Mouse (Mus musculus): ENCODE data around the gene Npcd. TPM values are rescaled to one million over a fixed set of nuclear protein-coding genes. Genes with fewer than 3 reads are reported as not detected.
A peak's percentile ranks its signal among the peaks of the same experiment; 100 is the strongest.

The Npcd gene
- polyA plus RNA-seq, 1 experiment from 2014 or later: 5.5 TPM

GRCm38 (mm10) chr15:79787815-79788214 lies 46.2 kb downstream of the Npcd start:
- 38% methylated on average over 8 of the region's 8 CpGs for WGBS
- Histone ChIP-seq H3K9me3 (ENCODE audit: control insufficient read depth, low read length) (no peaks in the 10 kb centered on the region), H3K9ac (0 out of 2 replicates have a peak overlapping the region, but pooled peaks have one; percentile 31), H3K4me3 (replicated peaks; ENCODE audit: low read length) (no peak overlapping the region), H3K4me1 (replicated peaks; ENCODE audit: control insufficient read depth, insufficient read depth, low read length) (peaks cover 13% of the 10 kb centered on the region; the same call in 1 of the 2 replicates), H3K27me3 (ENCODE audit: control insufficient read depth, insufficient read depth, low read length) (no peaks in the 10 kb centered on the region), H3K27ac (0 out of 2 replicates have a peak overlapping the region, but pooled peaks have one; percentile 38), H3K4me2 (replicated peaks) (no peak overlapping the region), H3K36me3 (replicated peaks; ENCODE audit: control insufficient read depth, insufficient read depth) (0 out of 2 replicates have a peak, but pooled peaks cover 3% of the 10 kb centered on the region)
- no peak for DNase-seq (ENCODE audit: low spot score)
- ATAC-seq (ENCODE audit: low FRiP score): no peak

GRCm38 (mm10) chr15:79785056-79785455 lies 49.0 kb downstream of the Npcd start:
- no peak overlapping the region for H3K4me2 ChIP-seq (replicated peaks)
- ATAC-seq (ENCODE audit: low FRiP score): no peak
- no peak overlapping the region for H3K27ac ChIP-seq
- 0 out of 2 replicates have a peak, but pooled peaks cover 3% of the 10 kb centered on the region for H3K36me3 ChIP-seq (replicated peaks; ENCODE audit: control insufficient read depth, insufficient read depth)
- H3K27me3 ChIP-seq (ENCODE audit: control insufficient read depth, insufficient read depth, low read length): no peaks in the 10 kb centered on the region
- H3K4me3 ChIP-seq (replicated peaks; ENCODE audit: low read length): no peak overlapping the region
- H3K9me3 ChIP-seq (ENCODE audit: control insufficient read depth, low read length): no peaks in the 10 kb centered on the region
- WGBS: 83% methylated on average over 1 of the region's 1 CpGs
- peaks cover 13% of the 10 kb centered on the region; the same call in 1 of the 2 replicates for H3K4me1 ChIP-seq (replicated peaks; ENCODE audit: control insufficient read depth, insufficient read depth, low read length)
- H3K9ac ChIP-seq: no peak overlapping the region
- no peak for DNase-seq (ENCODE audit: low spot score)

GRCm38 (mm10) chr15:79777749-79778148 lies 56.3 kb downstream of the Npcd start, which contains the start of gene Dnal4:
TSS of gene Dnal4 (minus strand) at chr15:79777849.
- Histone ChIP-seq H3K36me3 (replicated peaks; ENCODE audit: control insufficient read depth, insufficient read depth) (no peaks in the 10 kb centered on the region), H3K4me3 (replicated peaks; ENCODE audit: low read length) (no peak within 1 kb of the TSS), H3K4me1 (replicated peaks; ENCODE audit: control insufficient read depth, insufficient read depth, low read length) (peaks cover 16% of the 10 kb centered on the region), H3K27ac (no peak within 1 kb of the TSS), H3K27me3 (ENCODE audit: control insufficient read depth, insufficient read depth, low read length) (no peaks in the 10 kb centered on the region), H3K9me3 (ENCODE audit: control insufficient read depth, low read length) (no peaks in the 10 kb centered on the region), H3K4me2 (replicated peaks) (no peak within 1 kb of the TSS), H3K9ac (no peak within 1 kb of the TSS)
- ATAC-seq (ENCODE audit: low FRiP score) (no peak), DNase-seq (ENCODE audit: low spot score) (no peak)

GRCm38 (mm10) chr15:79775662-79776061 lies 58.4 kb downstream of the Npcd start:
- ATAC-seq (ENCODE audit: low FRiP score): no peak

GRCm38 (mm10) chr15:79774117-79775027 lies 59.7 kb downstream of the Npcd start:
- peak; percentile 99 for DNase-seq (ENCODE audit: low spot score)
- no peaks in the 10 kb centered on the region for H3K36me3 ChIP-seq (replicated peaks; ENCODE audit: control insufficient read depth, insufficient read depth)
- under 1% methylated on average over 50 of the region's 50 CpGs for WGBS

More at GRCm38 (mm10) chr15:79775662-79776061, 58.4 kb downstream of the Npcd start:
- Histone ChIP-seq H3K9me3 (ENCODE audit: control insufficient read depth, low read length) (no peaks in the 10 kb centered on the region), H3K4me2 (replicated peaks) (peak overlapping the region; percentile 91; the same call in 1 of the 2 replicates), H3K27ac (no peak overlapping the region), H3K27me3 (ENCODE audit: control insufficient read depth, insufficient read depth, low read length) (no peaks in the 10 kb centered on the region), H3K4me3 (replicated peaks; ENCODE audit: low read length) (no peak overlapping the region), H3K36me3 (replicated peaks; ENCODE audit: control insufficient read depth, insufficient read depth) (no peaks in the 10 kb centered on the region), H3K4me1 (replicated peaks; ENCODE audit: control insufficient read depth, insufficient read depth, low read length) (peaks cover 16% of the 10 kb centered on the region), H3K9ac (0 out of 2 replicates have a peak overlapping the region, but pooled peaks have one; percentile 16)
- no peak for DNase-seq (ENCODE audit: low spot score)
- WGBS: 71% methylated on average over 7 of the region's 7 CpGs

GRCm38 (mm10) chr15:79770629-79771240 lies 63.3 kb downstream of the Npcd start:
- Histone ChIP-seq H3K27me3 (ENCODE audit: control insufficient read depth, insufficient read depth, low read length) (no peaks in the 10 kb centered on the region), H3K4me1 (replicated peaks; ENCODE audit: control insufficient read depth, insufficient read depth, low read length) (peaks cover 16% of the 10 kb centered on the region), H3K9me3 (ENCODE audit: control insufficient read depth, low read length) (no peaks in the 10 kb centered on the region), H3K27ac (no peak overlapping the region), H3K9ac (no peak overlapping the region), H3K4me3 (replicated peaks; ENCODE audit: low read length) (no peak overlapping the region), H3K36me3 (replicated peaks; ENCODE audit: control insufficient read depth, insufficient read depth) (no peaks in the 10 kb centered on the region), H3K4me2 (replicated peaks) (no peak overlapping the region)
- no peak for DNase-seq (ENCODE audit: low spot score)
- ATAC-seq (ENCODE audit: low FRiP score): no peak
- 71% methylated on average over 21 of the region's 21 CpGs for WGBS

More at GRCm38 (mm10) chr15:79774117-79775027, 59.7 kb downstream of the Npcd start:
- peak overlapping the region; percentile 86 for H3K9ac ChIP-seq
- peak; percentile 98 for ATAC-seq (ENCODE audit: low FRiP score)
- H3K9me3 ChIP-seq (ENCODE audit: control insufficient read depth, low read length): no peaks in the 10 kb centered on the region
- peaks cover 16% of the 10 kb centered on the region for H3K4me1 ChIP-seq (replicated peaks; ENCODE audit: control insufficient read depth, insufficient read depth, low read length)
- H3K4me3 ChIP-seq (replicated peaks; ENCODE audit: low read length): peak overlapping the region; percentile 84
- H3K27ac ChIP-seq: peak overlapping the region; percentile 82
- H3K27me3 ChIP-seq (ENCODE audit: control insufficient read depth, insufficient read depth, low read length): no peaks in the 10 kb centered on the region
- peak overlapping the region; percentile 91 for H3K4me2 ChIP-seq (replicated peaks)

GRCm38 (mm10) chr15:79768302-79768701 lies 65.7 kb downstream of the Npcd start:
- DNase-seq (ENCODE audit: low spot score) (no peak), ATAC-seq (ENCODE audit: low FRiP score) (no peak)
- Histone ChIP-seq H3K4me1 (replicated peaks; ENCODE audit: control insufficient read depth, insufficient read depth, low read length) (peaks cover 3% of the 10 kb centered on the region; the same call in 1 of the 2 replicates), H3K9ac (no peak overlapping the region), H3K4me2 (replicated peaks) (no peak overlapping the region), H3K27ac (no peak overlapping the region), H3K27me3 (ENCODE audit: control insufficient read depth, insufficient read depth, low read length) (no peaks in the 10 kb centered on the region), H3K4me3 (replicated peaks; ENCODE audit: low read length) (no peak overlapping the region), H3K36me3 (replicated peaks; ENCODE audit: control insufficient read depth, insufficient read depth) (peaks cover 19% of the 10 kb centered on the region), H3K9me3 (ENCODE audit: control insufficient read depth, low read length) (no peaks in the 10 kb centered on the region)
- 45% methylated on average over 6 of the region's 6 CpGs for whole genome bisulfite sequencing

- no peak overlapping the region for H3K27ac ChIP-seq
- peaks cover 27% of the 10 kb centered on the region for H3K36me3 ChIP-seq (replicated peaks; ENCODE audit: control insufficient read depth, insufficient read depth)
- DNase-seq (ENCODE audit: low spot score): no peak
- H3K9me3 ChIP-seq (ENCODE audit: control insufficient read depth, low read length): no peaks in the 10 kb centered on the region
- no peaks in the 10 kb centered on the region for H3K27me3 ChIP-seq (ENCODE audit: control insufficient read depth, insufficient read depth, low read length)
- H3K9ac ChIP-seq: no peak overlapping the region
- H3K4me1 ChIP-seq (replicated peaks; ENCODE audit: control insufficient read depth, insufficient read depth, low read length): no peaks in the 10 kb centered on the region
- 77% methylated on average over 16 of the region's 16 CpGs for WGBS
- no peak overlapping the region for H3K4me2 ChIP-seq (replicated peaks)
- no peak for ATAC-seq (ENCODE audit: low FRiP score)
- H3K4me3 ChIP-seq (replicated peaks; ENCODE audit: low read length): no peak overlapping the region
These were observed 66.6 kb downstream of the Npcd start for GRCm38 (mm10) chr15:79767327-79767961.

Data from hindbrain, embryonic 14.5 days (tissue).